Mouse (Mus musculus): ENCODE measurements around the gene Uap1. TPM values are rescaled to one million over a fixed set of nuclear protein-coding genes. Genes with fewer than 3 reads are reported as not detected.
"Not testable (repeated sequence)": the region's sequence is repeated elsewhere in the genome, so short reads cannot be mapped to it uniquely, and the experiment has no call there.

Gene Uap1
- polyA plus RNA-seq, 1 experiment from 2014 or later, result 34.8 TPM

GRCm38 (mm10) chr1:170110516-170111332, 64.0 kb downstream of the Uap1 start, which contains the start of gene Ddr2:
TSS of gene Ddr2 (minus strand) at chr1:170110762.
- Histone ChIP-seq H3K27ac (peak within 1 kb of the TSS; percentile 18; the same call in 1 of the 2 replicates), H3K4me2 (no peak within 1 kb of the TSS), H3K27me3 (no peaks in the 10 kb centered on the region), H3K4me3 (replicated peaks) (no peak within 1 kb of the TSS), H3K4me1 (replicated peaks) (no peaks in the 10 kb centered on the region), H3K36me3 (no peaks in the 10 kb centered on the region), H3K9ac (no peak within 1 kb of the TSS), H3K9me3 (replicated peaks) (no peaks in the 10 kb centered on the region)
- DNase-seq, result no peak
- 60% methylated on average over 17 of the region's 17 CpGs for WGBS (ENCODE audit: insufficient replicate concordance)
- no peak for ATAC-seq (ENCODE audit: low read depth)

GRCm38 (mm10) chr1:170109776-170110515, 64.8 kb downstream of the Uap1 start:
- no peak for ATAC-seq (ENCODE audit: low read depth)
- DNase-seq, result no peak
- H3K27me3 ChIP-seq, result no peaks in the 10 kb centered on the region
- H3K27ac ChIP-seq, result peak overlapping the region; percentile 18; the same call in 1 of the 2 replicates
- no peaks in the 10 kb centered on the region for H3K36me3 ChIP-seq
- no peak overlapping the region for H3K9ac ChIP-seq
- H3K4me3 ChIP-seq (replicated peaks), result no peak overlapping the region
- 67% methylated on average over 19 of the region's 19 CpGs for WGBS (ENCODE audit: insufficient replicate concordance)
- no peak overlapping the region for H3K4me2 ChIP-seq
- no peaks in the 10 kb centered on the region for H3K4me1 ChIP-seq (replicated peaks)
- H3K9me3 ChIP-seq (replicated peaks), result no peaks in the 10 kb centered on the region

DNA sequence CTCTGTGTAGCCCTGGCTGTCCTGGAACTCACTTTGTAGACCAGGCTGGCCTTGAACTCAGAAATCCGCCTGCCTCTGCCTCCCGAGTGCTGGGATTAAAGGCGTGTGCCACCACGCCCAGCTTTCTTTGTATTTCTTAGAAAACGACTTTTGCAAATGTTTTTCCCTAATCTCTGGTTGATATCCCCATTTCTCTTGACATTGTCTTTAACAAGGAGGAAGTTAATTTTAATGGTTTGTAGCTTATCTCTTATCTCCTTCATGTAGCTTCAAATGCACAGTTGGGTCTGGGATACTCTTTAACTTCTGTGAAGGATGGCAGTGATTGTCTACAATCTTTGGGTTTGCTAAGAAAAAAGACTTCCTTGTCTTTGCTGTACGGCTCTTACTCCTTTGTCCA, 71.9 kb downstream of the Uap1 start:
- not testable (repeated sequence) for H3K4me3 ChIP-seq (replicated peaks); H3K4me1 ChIP-seq (replicated peaks); ATAC-seq (ENCODE audit: low read depth); DNase-seq; H3K27ac ChIP-seq; H3K36me3 ChIP-seq; H3K9ac ChIP-seq; H3K27me3 ChIP-seq; H3K9me3 ChIP-seq (replicated peaks); H3K4me2 ChIP-seq
- 59% methylated on average over 6 of the region's 6 CpGs for WGBS (ENCODE audit: insufficient replicate concordance)

Other genes starting within 250 kb of the Uap1 start
- not detected in 2 replicates for gene Ccdc190, start 246.3 kb downstream of the Uap1 start, polyA plus RNA-seq (2015; fragmentation: Nextera tagmentation; extraction: Ambion mirVana)
- 12.4 and 14.1 TPM in 2 replicates for gene Hsd17b7, start 205.7 kb downstream of the Uap1 start, polyA plus RNA-seq (2015; fragmentation: Nextera tagmentation; extraction: Ambion mirVana)
- gene Ddr2, start 64.2 kb downstream of the Uap1 start, polyA plus RNA-seq (2015; fragmentation: Nextera tagmentation; extraction: Ambion mirVana), result 1.7 and 2.0 TPM in 2 replicates
- gene Uhmk1, start 40.4 kb upstream of the Uap1 start, polyA plus RNA-seq (2015; fragmentation: Nextera tagmentation; extraction: Ambion mirVana), result 5.6 and 7.1 TPM in 2 replicates
- not detected in 2 replicates for gene Sh2d1b2, start 57.8 kb upstream of the Uap1 start, polyA plus RNA-seq (2015; fragmentation: Nextera tagmentation; extraction: Ambion mirVana)
- 0.14 and 0.20 TPM in 2 replicates for gene Sh2d1b1, start 102.4 kb upstream of the Uap1 start, polyA plus RNA-seq (2015; fragmentation: Nextera tagmentation; extraction: Ambion mirVana)
- 0.83 and 1.0 TPM in 2 replicates for gene Gm7694, start 131.4 kb upstream of the Uap1 start, polyA plus RNA-seq (2015; fragmentation: Nextera tagmentation; extraction: Ambion mirVana)
- 0.31 TPM in 1 of 2 replicates, not detected in the other for gene Spata46, start 133.8 kb upstream of the Uap1 start, polyA plus RNA-seq (2015; fragmentation: Nextera tagmentation; extraction: Ambion mirVana)

Measured in liver, embryonic 13.5 days (tissue).